Mouse (Mus musculus): Measurements from ENCODE around the gene Enpp6. TPM values are rescaled to one million over a fixed set of nuclear protein-coding genes. Genes with fewer than 3 reads are reported as not detected.

Gene Enpp6
- 0.17 and 0.27 TPM in 2 replicates for polyA plus RNA-seq (2012; rRNA removed)

GRCm38 (mm10) chr8:46986386-46987140 is at the start of gene Enpp6:
Gene Enpp6, plus strand, starts transcription at chr8:46986887.

Other genes with a start within 250 kb of the Enpp6 start
- gene Irf2, start 247.2 kb upstream of the Enpp6 start, polyA plus RNA-seq (2012; rRNA removed), result 8.4 and 9.1 TPM in 2 replicates